Mouse (Mus musculus) cerebellum, adult 8-10 months (tissue): ENCODE measurements at regions not wholly inside any gene's neighbourhood (a gene's known extent, or its start where the extent isn't known, plus 50 kb on each side); places are given as distances from the start of the nearest gene placed in this dataset.
A peak's percentile ranks its signal among the peaks of the same experiment; 100 is the strongest.
"Not testable (repeated sequence)": the region's sequence is repeated elsewhere in the genome, so short reads cannot be mapped to it uniquely, and the experiment has no call there.

Source experiments
- DNase-seq: peaks from one replicate; pipeline ENCODE4 v3.0.0; 2022

- DNase-seq, result peak; percentile 20
These were observed 460.5 kb downstream of the Cdh8 start for GRCm38 (mm10) chr8:98955803-98956202.

- DNase-seq, result no peak
These were observed 503.0 kb downstream of the Cdh8 start for GRCm38 (mm10) chr8:98913159-98913777.

GRCm38 (mm10) chr8:98893331-98893730 is 522.9 kb downstream of the Cdh8 start:
- peak; percentile 11 for DNase-seq

GRCm38 (mm10) chr8:98861664-98862306 is 554.5 kb downstream of the Cdh8 start:
- DNase-seq, result peak; percentile 74

- peak; percentile 74 for DNase-seq
These were observed 555.1 kb downstream of the Cdh8 start for GRCm38 (mm10) chr8:98861175-98861574.

- peak; percentile 11 for DNase-seq
These were observed 555.9 kb downstream of the Cdh8 start for GRCm38 (mm10) chr8:98860416-98860815.

GRCm38 (mm10) chr8:98829515-98829914 is 586.8 kb downstream of the Cdh8 start:
- DNase-seq, result no peak

- DNase-seq, result peak; percentile 26
These were observed 587.3 kb downstream of the Cdh8 start for GRCm38 (mm10) chr8:98829006-98829405.

GRCm38 (mm10) chr8:98811922-98812321 is 604.3 kb downstream of the Cdh8 start:
- DNase-seq, result peak; percentile 60

- peak; percentile 64 for DNase-seq
These were observed 618.8 kb downstream of the Cdh8 start for GRCm38 (mm10) chr8:98797445-98797844.

GRCm38 (mm10) chr8:98767036-98767435 is 649.2 kb downstream of the Cdh8 start:
- DNase-seq, result no peak

GRCm38 (mm10) chr8:98756596-98756995 is 659.7 kb downstream of the Cdh8 start:
- DNase-seq, result no peak

GRCm38 (mm10) chr8:98755795-98756194 is 660.5 kb downstream of the Cdh8 start:
- DNase-seq, result no peak

GRCm38 (mm10) chr8:98752367-98752766 is 663.9 kb downstream of the Cdh8 start:
- peak; percentile 7 for DNase-seq

GRCm38 (mm10) chr8:98707753-98708152 is 708.5 kb downstream of the Cdh8 start:
- no peak for DNase-seq

- no peak for DNase-seq
These were observed 710.1 kb downstream of the Cdh8 start for GRCm38 (mm10) chr8:98706122-98706521.

- peak; percentile 71 for DNase-seq
These were observed 731.1 kb downstream of the Cdh8 start for GRCm38 (mm10) chr8:98685195-98685594.

- DNase-seq, result peak; percentile 9
These were observed 731.7 kb downstream of the Cdh8 start for GRCm38 (mm10) chr8:98684531-98684930.

GRCm38 (mm10) chr8:98680065-98680464 is 736.2 kb downstream of the Cdh8 start:
- DNase-seq, result no peak

GRCm38 (mm10) chr8:98659287-98659686 is 757.0 kb downstream of the Cdh8 start:
- DNase-seq, result no peak

GRCm38 (mm10) chr8:98652316-98652715 is 764.0 kb downstream of the Cdh8 start:
- DNase-seq, result not testable (repeated sequence)

GRCm38 (mm10) chr8:98651010-98651409 is 765.3 kb downstream of the Cdh8 start:
- DNase-seq, result no peak

GRCm38 (mm10) chr8:98628151-98628550 is 788.1 kb downstream of the Cdh8 start:
- DNase-seq, result no peak

- DNase-seq, result peak; percentile 65
These were observed 802.3 kb downstream of the Cdh8 start for GRCm38 (mm10) chr8:98613834-98614428.
